Mouse (Mus musculus) v-Abl transformed pro-B cells (cell line): Measurements from ENCODE around the gene Mras.

Experiments used
- in situ Hi-C, 2 experiments: fragments of 400-800 bp; cut with MboI; formaldehyde crosslinking; loops; one replicate each; pipeline ENCODE4 v1.15.1; 2025; ENCODE audit not compliant: unreplicated experiment in 2 of 2

The Mras gene

DNA sequence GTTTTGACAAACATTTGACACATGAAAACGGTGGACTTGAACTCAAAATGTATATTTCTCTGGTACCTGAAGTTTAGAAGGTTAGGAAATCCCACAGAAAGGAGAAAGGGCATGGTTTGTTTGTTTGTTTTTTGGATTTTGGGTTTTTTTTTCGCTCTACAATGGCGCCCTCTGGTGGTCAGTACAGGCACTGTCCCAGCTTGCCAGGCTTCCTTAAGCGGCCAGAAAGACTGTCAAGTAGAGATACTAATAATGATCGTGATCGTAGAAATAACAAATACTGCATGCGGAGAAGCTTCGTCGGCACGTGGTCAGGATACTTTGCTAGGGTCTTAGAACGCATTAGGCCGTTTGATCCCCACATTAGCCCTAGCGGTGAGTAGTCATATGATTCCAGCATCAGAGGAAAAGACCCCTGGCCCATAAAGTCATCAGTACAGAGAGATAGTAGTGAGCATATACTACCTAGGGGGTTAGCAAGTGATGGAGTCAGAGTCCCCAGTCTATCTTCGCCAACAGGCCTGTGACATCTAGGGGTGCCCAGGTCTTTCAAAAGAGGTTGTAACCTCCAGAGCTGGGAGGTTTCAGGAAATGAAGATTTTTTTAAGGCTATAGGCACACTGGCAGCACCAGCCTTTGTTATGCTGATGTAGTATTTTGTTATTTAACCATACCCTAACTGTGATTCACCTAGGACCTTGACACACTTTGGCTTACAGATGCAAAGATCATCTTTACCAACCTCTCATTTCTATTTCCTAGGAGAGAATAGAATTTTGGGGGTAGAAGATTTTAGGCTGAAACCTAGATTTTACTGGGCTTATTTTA is 60.4 kb downstream of the Mras start:
- in situ Hi-C loops: loop anchor here (5.0 to 10.0 kb wide), 7 partner anchors 75 to 752 kb away; partner anchors contain the start of genes Nme9 (in 2 of the 2), Cep70 (in 1 of the 2) and Dbr1 (in 1 of the 2)

GRCm38 (mm10) chr9:99368431-99368830 is 68.8 kb downstream of the Mras start:
- in situ Hi-C loops: loop anchor here in 1 of 2 experiments (10.0 kb wide), 1 partner anchor 734 kb away; no protein-coding TSS in a partner anchor

DNA sequence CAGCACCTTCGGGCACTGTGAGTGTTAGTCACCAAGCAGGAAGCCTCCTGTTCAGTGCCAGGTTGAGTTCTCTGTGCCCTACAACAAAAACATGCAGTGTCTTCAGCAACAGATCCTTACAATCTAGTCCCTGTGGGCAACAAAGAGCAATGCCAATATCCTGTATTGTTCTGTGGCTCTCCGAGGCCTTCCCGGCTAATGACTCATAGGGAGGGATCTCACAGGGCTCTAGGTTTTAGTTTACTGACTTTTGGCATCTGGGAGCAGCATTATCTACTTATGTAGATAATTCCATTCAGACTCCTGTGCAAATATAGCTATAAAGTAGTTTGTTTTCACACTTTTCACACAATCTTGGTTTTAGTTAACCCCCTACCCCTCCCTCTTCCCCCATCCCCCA is 71.3 kb downstream of the Mras start:
- in situ Hi-C loops: loop anchor here in 1 of 2 experiments (10.0 kb wide), 1 partner anchor 731 kb away; no protein-coding TSS in a partner anchor

DNA sequence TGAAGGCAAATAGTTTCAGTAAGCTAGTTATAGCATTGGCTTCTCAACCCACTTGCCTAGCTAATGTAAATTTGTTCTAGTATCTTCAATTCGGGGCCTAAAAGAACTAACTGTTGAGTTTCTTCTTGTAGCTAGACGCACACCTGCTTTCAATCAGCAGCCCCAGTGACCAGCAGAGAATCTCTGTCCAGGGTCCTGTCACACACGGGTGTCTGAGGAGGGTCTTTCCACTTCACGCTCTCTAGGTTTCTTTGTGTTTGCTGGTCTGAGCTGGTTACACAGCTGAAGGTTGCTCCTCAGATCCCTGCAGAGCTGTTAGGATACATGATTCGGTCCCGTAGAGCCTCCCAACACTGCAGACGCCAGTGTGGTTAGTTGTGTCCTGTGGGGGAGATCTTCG is 74.1 kb downstream of the Mras start:
- in situ Hi-C loops: loop anchor here in 1 of 2 experiments (10.0 kb wide), 1 partner anchor 728 kb away; no protein-coding TSS in a partner anchor

DNA sequence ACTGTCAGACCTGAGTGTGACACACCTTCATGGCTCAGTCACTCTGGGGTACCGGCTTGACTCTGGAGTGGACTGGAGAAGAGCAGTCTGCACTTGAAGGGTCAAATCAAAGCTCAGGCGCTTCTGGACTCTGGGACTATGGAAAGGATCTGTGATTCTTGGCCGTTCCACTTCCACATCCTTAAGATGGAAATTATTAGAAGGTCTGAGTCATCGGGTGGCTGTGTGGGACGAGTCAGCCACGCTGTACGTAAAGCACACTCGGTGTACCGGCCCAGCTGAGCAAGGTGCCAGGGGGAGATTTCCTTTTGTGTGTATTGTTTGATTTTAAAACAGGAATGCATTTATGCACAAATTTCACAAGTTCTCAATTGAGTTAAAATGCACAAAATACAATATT is 75.2 kb downstream of the Mras start:
- in situ Hi-C loops: loop anchor here in 1 of 2 experiments (10.0 kb wide), 1 partner anchor 727 kb away; no protein-coding TSS in a partner anchor

GRCm38 (mm10) chr9:99359012-99359411 is 78.2 kb downstream of the Mras start:
- in situ Hi-C loops: no loop called here

DNA sequence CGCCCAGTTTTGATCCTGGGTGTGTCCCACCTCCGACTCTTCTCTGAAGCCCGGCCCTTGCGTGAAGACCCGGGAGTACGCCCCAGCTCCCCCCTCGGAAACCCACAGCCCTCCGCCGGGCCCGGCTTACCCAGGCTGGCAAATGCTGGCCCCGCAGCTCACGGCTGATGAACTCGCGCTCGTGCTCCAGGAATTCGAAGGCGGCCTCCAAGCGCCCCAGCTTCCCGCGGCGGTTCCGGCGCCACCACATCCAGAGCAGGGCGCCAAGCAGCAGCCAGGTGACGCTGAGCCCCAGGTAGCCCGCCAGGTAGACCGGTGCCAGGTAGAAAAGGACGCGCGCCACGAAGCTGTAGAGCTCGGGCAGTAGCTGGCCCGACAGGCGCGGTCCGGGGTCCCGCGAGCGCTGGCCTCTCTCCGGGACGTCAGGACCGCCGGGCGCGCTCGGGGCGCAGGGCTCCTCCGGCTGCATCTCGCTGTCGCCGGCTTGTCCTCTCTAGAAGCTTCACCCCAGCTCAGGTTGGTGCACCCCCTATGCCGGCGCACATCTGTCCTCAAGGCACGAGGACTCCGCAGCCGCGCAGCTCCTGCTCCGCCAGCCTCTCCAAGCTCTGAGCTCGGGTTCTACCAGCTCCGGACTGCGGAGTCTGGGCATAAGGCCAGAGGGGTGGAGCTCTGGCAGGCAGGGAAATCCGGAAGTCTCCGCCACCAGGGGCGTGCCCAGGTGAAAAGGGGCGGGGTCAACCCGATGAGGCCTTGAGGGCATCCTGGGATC is 79.1 kb downstream of the Mras start, which contains the start of gene Esyt3:
Gene Esyt3, minus strand, starts transcription at position 637 of the 772 bp plus-strand sequence.
- in situ Hi-C loops: no loop called here

DNA sequence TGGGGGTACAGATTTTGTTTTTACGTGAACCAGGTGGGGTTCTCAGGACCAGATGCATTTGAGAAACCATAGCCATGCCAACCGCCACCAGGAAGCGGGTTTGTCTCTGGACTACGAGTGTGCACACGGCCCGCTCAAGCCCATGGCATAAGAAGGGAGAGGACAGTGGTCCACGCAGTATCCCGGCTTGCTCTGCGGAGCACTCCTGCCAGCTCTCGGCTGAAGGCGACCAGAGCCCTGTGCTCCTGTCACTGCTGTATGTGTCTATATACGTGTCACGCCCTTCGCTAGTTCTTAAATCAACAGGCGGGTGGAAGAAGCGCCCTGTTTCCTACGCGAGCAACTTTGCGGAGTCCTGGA is 79.6 kb downstream of the Mras start:
- in situ Hi-C loops: no loop called here

- in situ Hi-C loops: no loop called here
Measured at GRCm38 (mm10) chr9:99355971-99356370, 81.2 kb downstream of the Mras start.

DNA sequence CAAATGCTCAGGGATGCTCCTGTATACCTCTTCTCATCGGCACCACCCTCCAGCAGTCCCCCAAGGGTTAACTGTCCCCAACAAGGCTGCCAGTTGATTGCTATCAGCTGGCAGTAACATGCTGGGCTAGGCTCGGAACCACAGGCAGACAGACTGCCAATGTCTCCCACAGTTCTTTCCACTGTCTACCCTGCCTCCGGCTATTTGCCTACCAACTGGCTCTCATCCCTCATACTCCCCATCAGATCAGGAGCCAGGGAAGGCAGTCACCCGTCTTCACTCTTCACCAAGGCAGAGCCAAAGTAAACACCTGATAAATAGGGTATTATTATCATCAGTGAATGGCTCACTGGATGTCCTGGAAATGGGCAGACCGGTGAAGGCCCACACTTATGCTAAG is 82.4 kb downstream of the Mras start:
- in situ Hi-C loops: no loop called here

DNA sequence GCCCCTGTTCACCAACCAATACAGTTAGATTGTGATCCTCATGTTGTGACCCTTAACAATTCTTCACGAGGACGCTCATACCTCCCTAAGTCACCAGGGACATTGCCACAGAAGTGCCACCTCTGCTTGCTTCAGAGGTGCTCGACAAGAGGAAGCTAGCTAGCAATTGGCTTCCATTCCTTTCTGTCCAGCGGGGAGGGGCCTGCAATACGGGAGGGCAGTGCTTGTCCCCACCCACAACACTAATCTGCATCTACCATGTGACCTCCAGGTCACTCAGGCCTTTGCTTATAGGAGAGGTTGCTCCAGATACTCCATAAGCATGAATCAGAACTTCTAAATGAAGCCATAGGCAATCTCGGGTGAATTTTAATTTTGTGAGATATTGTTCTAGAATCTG is 83.8 kb downstream of the Mras start:
- in situ Hi-C loops: no loop called here

- in situ Hi-C loops: no loop called here
Measured at GRCm38 (mm10) chr9:99352964-99353363, 84.2 kb downstream of the Mras start.

GRCm38 (mm10) chr9:99345351-99345792 is 91.8 kb downstream of the Mras start:
- in situ Hi-C loops: no loop called here

GRCm38 (mm10) chr9:99341600-99341999 is 95.6 kb downstream of the Mras start:
- in situ Hi-C loops: no loop called here

DNA sequence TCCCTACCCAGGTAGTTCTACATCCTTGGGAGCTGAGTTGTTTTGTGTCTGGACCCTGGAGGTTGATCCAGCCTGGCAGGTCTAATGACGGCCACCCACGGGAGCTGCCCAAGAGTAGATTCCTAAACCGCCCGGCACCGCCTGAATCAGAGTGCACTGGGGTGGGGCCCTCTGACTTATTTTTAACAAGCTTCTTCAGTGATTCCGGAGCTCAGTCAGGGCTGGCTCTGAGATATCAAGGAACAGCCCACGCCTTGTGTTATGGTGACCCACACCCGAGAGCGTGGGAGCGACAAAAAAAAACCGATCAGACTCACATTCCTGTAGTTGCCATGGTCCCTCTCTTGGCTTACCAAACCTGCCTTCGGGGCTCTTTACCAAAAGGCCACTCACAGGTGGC is 97.1 kb downstream of the Mras start:
- in situ Hi-C loops: no loop called here

DNA sequence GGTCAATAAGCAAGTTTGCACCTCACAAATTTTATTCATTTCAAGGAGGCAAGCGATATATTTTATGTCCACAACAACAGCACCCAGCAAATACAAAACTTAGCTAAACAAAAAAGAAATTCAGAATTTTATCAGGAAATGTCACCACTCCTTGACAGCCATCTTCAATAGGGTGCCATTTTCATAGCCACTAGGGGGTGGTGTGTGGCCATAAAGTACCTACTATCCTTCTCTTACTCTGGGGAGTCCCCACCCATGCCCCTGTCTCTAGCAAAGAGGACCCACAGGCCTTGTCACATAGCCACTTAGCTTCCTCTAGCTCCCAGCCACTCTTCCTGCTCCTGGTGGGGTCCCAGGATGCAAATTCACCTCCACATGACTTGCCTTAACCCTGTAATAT is 98.0 kb downstream of the Mras start:
- in situ Hi-C loops: no loop called here

DNA sequence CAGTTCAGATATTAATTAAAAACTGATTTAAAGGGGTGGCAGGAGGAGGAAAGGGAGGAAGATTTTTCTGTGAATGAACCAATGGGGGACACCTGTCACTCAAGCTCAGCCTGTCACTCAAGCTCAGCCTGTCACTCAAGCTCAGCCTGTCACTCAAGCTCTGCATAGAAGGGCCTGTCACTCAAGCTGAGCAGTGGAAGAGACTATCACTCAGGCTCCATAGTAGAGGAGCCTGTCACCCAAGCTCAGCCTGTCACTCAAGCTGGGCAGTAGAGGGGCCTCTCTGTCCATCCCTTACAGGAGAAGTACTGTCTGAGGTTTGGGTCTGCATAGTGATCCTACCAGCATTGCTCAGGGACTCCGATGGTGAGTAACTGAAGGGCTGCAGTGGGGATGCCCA is 98.9 kb downstream of the Mras start:
- in situ Hi-C loops: no loop called here

- in situ Hi-C loops: no loop called here
Measured at GRCm38 (mm10) chr9:99336538-99336937, 100.6 kb downstream of the Mras start.
